Mouse (Mus musculus) cerebellum, adult 2 months (tissue): ENCODE measurements at regions not wholly inside any gene's neighbourhood (a gene's known extent, or its start where the extent isn't known, plus 50 kb on each side); places are given as distances from the start of the nearest gene placed in this dataset.

ENCODE experiments used
- CTCF ChIP-seq: fragments of 200-500 bp; IDR thresholded peaks from 2 replicates; pipeline ENCODE4 v1.5.1; 2011; ENCODE audit warnings: low read depth, mild to moderate bottlenecking, control low read depth, low read length, moderate library complexity, borderline replicate concordance; ENCODE audit not compliant: insufficient read depth
- POLR2A ChIP-seq: fragments of 200-500 bp; IDR thresholded peaks from 2 replicates; pipeline ENCODE4 v1.6.1; 2011; ENCODE audit warnings: low read length, control low read depth, borderline replicate concordance; ENCODE audit not compliant: insufficient read depth

GRCm38 (mm10) chr1:83587258-83587657 lies 179.3 kb upstream of the Sphkap start:
- TF ChIP-seq POLR2A (no peak), CTCF (no peak)
